ENCODE assay signal across 28 mouse cellular contexts in genomic region chr3:101904776-101905175, GRCm38 (mm10). TPM values are rescaled to one million over a fixed set of nuclear protein-coding genes. Genes with fewer than 3 reads are reported as not detected.
DNase-seq lines count a peak whose midpoint lies in the region; ATAC-seq lines count a peak whose summit lies in the region.
"Had no signal": no experiment of that assay in that cellular context is flagged by ENCODE, and none has a peak within 500 bp of the region (broad histone marks: within the 10 kb centered on the region; RNA-seq: fewer than 3 reads in every experiment).

No protein-coding gene starts in this region.

- no peak overlapping the region for H3K4me2 ChIP-seq in hindbrain, embryonic 15.5 days
- no peak overlapping the region for H3K4me2 ChIP-seq in hindbrain, embryonic 16.5 days (ENCODE audit: low read length)
- H3K4me2 ChIP-seq: embryonic facial prominence, embryonic 12.5 days; embryonic facial prominence, embryonic 15.5 days; heart, embryonic 12.5 days; heart, embryonic 15.5 days; hindbrain, embryonic 14.5 days; intestine, embryonic 15.5 days had no signal

- 71% methylated on average over 7 of the region's 7 CpGs for WGBS in hindbrain, embryonic 15.5 days
- WGBS in hindbrain, embryonic 16.5 days: 72% methylated on average over 7 of the region's 7 CpGs

- peak; percentile 75 to 76 for DNase-seq in adrenal gland, adult (ENCODE audit: inconsistent age in 2 of 2, low spot score in 1 of 2)
- DNase-seq in adrenal gland, postnatal 4 days (ENCODE audit: low spot score in 2 of 2): no peak
- DNase-seq in adrenal gland, adult 2 months: peak; percentile 66
- DNase-seq in adrenal gland, postnatal 14 days: peak; percentile 52
- no peak for DNase-seq in lung, postnatal 25 days (ENCODE audit: low spot score)
- no peak for DNase-seq in frontal cortex, postnatal 10 days (ENCODE audit: low spot score in 2 of 2)
- DNase-seq: cerebellum, adult 11 months; cerebellum, adult 2 months; cerebellum, adult 9-11 months; cerebellum, postnatal 25 days; forebrain, postnatal 0 days; gastrocnemius, postnatal 25 days; heart, adult 2 months; heart, postnatal 10 days; heart, postnatal 4 days; kidney, adult 11 months had no signal

- H3K36me3 ChIP-seq in hindbrain, embryonic 15.5 days: peaks cover 4% of the 10 kb centered on the region; the same call in 1 of the 2 replicates
- 0 out of 2 replicates have a peak, but pooled peaks cover 5% of the 10 kb centered on the region for H3K36me3 ChIP-seq in hindbrain, embryonic 16.5 days (ENCODE audit: control insufficient read depth, insufficient read depth, low read length)
- H3K36me3 ChIP-seq: embryonic facial prominence, embryonic 15.5 days; heart, embryonic 15.5 days; intestine, embryonic 15.5 days had no signal

- peaks cover 11% of the 10 kb centered on the region for H3K4me1 ChIP-seq in hindbrain, embryonic 15.5 days (replicated peaks)
- H3K4me1 ChIP-seq in hindbrain, embryonic 16.5 days (ENCODE audit: control insufficient read depth, insufficient read depth, low read depth, low read length): no peaks in the 10 kb centered on the region
- H3K4me1 ChIP-seq: intestine, embryonic 15.5 days had no signal

- no peaks in the 10 kb centered on the region for H3K27me3 ChIP-seq in hindbrain, embryonic 15.5 days
- no peaks in the 10 kb centered on the region for H3K27me3 ChIP-seq in hindbrain, embryonic 16.5 days (replicated peaks; ENCODE audit: control insufficient read depth, insufficient read depth, low read length)
- H3K27me3 ChIP-seq: embryonic facial prominence, embryonic 12.5 days; embryonic facial prominence, embryonic 15.5 days; heart, embryonic 12.5 days; heart, embryonic 15.5 days; intestine, embryonic 15.5 days had no signal

- H3K4me3 ChIP-seq in hindbrain, embryonic 15.5 days: no peak overlapping the region
- H3K4me3 ChIP-seq in hindbrain, embryonic 16.5 days (ENCODE audit: low read length): no peak overlapping the region
- H3K4me3 ChIP-seq: embryonic facial prominence, embryonic 12.5 days; embryonic facial prominence, embryonic 15.5 days; heart, adult 2 months; heart, embryonic 12.5 days; heart, embryonic 15.5 days; intestine, embryonic 15.5 days had no signal

- no peak overlapping the region for H3K9ac ChIP-seq in hindbrain, embryonic 15.5 days
- H3K9ac ChIP-seq in hindbrain, embryonic 16.5 days (ENCODE audit: low read depth, low read length): no peak overlapping the region
- H3K9ac ChIP-seq: embryonic facial prominence, embryonic 12.5 days; embryonic facial prominence, embryonic 15.5 days; forebrain, postnatal 0 days; heart, embryonic 12.5 days; heart, embryonic 15.5 days; hindbrain, embryonic 14.5 days; intestine, embryonic 15.5 days had no signal

- H3K27ac ChIP-seq in hindbrain, embryonic 15.5 days (replicated peaks): 0 out of 2 replicates have a peak overlapping the region, but pooled peaks have one; percentile 25
- H3K27ac ChIP-seq in hindbrain, embryonic 16.5 days (ENCODE audit: low read depth, low read length): no peak overlapping the region
- H3K27ac ChIP-seq: embryonic facial prominence, embryonic 12.5 days; embryonic facial prominence, embryonic 15.5 days; heart, adult 2 months; heart, embryonic 15.5 days; hindbrain, embryonic 14.5 days; intestine, embryonic 15.5 days had no signal

- no peaks in the 10 kb centered on the region for H3K9me3 ChIP-seq in hindbrain, embryonic 15.5 days
- H3K9me3 ChIP-seq in hindbrain, embryonic 16.5 days (ENCODE audit: control insufficient read depth, low read length): no peaks in the 10 kb centered on the region; the same call in 1 of the 2 replicates
- H3K9me3 ChIP-seq: embryonic facial prominence, embryonic 12.5 days; embryonic facial prominence, embryonic 15.5 days; heart, embryonic 12.5 days; heart, embryonic 15.5 days; intestine, embryonic 15.5 days had no signal

- ATAC-seq in hindbrain, embryonic 15.5 days (ENCODE audit: low FRiP score, low read depth): no peak
- ATAC-seq in hindbrain, embryonic 16.5 days: no peak
- ATAC-seq: activated CD4-positive, CD25-positive, alpha-beta regulatory T cell, adult 4 months; forebrain, embryonic 14.5 days; forebrain, postnatal 0 days; intestine, embryonic 15.5 days had no signal

RNA-seq across cellular contexts. Expression of gene Slc22a15, which starts 19.5 kb away (rescaled TPM):
- total RNA-seq in adrenal gland, postnatal 4 days (2021): 1 to 10 TPM; 7.5 to 7.7 TPM
- polyA plus RNA-seq in hindbrain, embryonic 15.5 days (2015; fragmentation: Nextera tagmentation; extraction: Ambion mirVana): 5.6 and 5.8 TPM in 2 replicates
- polyA plus RNA-seq in hindbrain, embryonic 16.5 days (2015; fragmentation: Nextera tagmentation; extraction: Ambion mirVana): 4.5 and 5.4 TPM in 2 replicates
- 10 to 100 TPM; 11.3 to 12.1 TPM for total RNA-seq in adrenal gland, adult 2 months (2021)
- 6.5 and 6.9 TPM in 2 replicates for polyA plus RNA-seq in adrenal gland, adult 2 months (2012; rRNA removed)
- total RNA-seq in adrenal gland, postnatal 14 days (2021): 5.9 and 7.7 TPM in 2 replicates

RNA-seq across cellular contexts. Expression of gene Mab21l3, which starts 56.0 kb away (rescaled TPM):
- total RNA-seq in adrenal gland, postnatal 4 days (2021): 1 to 10 TPM; 1.0 to 1.1 TPM
- 0.13 and 0.47 TPM in 2 replicates for polyA plus RNA-seq in hindbrain, embryonic 15.5 days (2015; fragmentation: Nextera tagmentation; extraction: Ambion mirVana)
- polyA plus RNA-seq in hindbrain, embryonic 16.5 days (2015; fragmentation: Nextera tagmentation; extraction: Ambion mirVana): 0.16 TPM in 2 replicates
- total RNA-seq in adrenal gland, adult 2 months (2021): 1 to 10 TPM in 1 of 2 experiments, under 1 TPM in 1; 0.23 to 1.2 TPM
- polyA plus RNA-seq in adrenal gland, adult 2 months (2012; rRNA removed): 0.33 and 0.42 TPM in 2 replicates
- total RNA-seq in adrenal gland, postnatal 14 days (2021): 0.11 and 0.41 TPM in 2 replicates
- total RNA-seq: common myeloid progenitor, adult 5-6 weeks; forebrain, postnatal 0 days; gastrocnemius, adult 8-10 months; gastrocnemius, postnatal 25 days; heart, adult 2 months had no signal
- polyA plus RNA-seq: activated CD4-positive, CD25-positive, alpha-beta regulatory T cell, adult 4 months had no signal

Comparison
In these comparisons a context has a peak if more than half of its experiments do, and no peak if none do; other contexts are left out.
1. DNase-seq: peak in adrenal gland, adult (2 of 2), adrenal gland, adult 2 months (single experiment) and adrenal gland, postnatal 14 days (single experiment); none in adrenal gland, postnatal 4 days (0 of 2), lung, postnatal 25 days (single experiment) and frontal cortex, postnatal 10 days (0 of 2).